Mouse (Mus musculus): ENCODE results near the gene Clrn1.

The Clrn1 gene

GRCm38 (mm10) chr3:58831586-58831985, 53.6 kb downstream of the Clrn1 start:
- CTCF ChIA-PET: no interaction called here

DNA sequence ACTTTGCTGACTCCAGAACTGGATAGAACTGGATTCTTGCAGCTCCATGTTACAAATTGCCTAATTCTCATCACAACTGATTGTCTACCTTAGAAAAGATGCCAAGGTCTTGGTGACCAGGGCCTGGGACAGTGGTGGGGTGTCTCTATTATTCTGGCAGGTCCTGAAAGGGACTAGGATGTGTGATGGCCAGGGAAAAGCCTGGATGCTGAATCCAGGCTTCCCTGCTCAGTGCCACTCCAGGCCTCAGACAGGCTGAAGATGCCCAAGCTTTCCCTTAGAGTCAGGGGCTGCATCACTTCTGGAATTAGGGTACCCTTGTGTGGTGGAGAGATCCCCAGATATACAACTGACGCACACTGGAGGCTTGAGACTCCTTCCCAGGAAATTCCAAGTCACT, 55.2 kb downstream of the Clrn1 start:
- CTCF ChIA-PET: interaction anchor here (0.5 kb wide), 1 partner anchor 450 kb away, joined by 15 read pairs; no protein-coding TSS in a partner anchor

- CTCF ChIA-PET: no interaction called here
These were observed 56.6 kb downstream of the Clrn1 start for GRCm38 (mm10) chr3:58828366-58829153.

GRCm38 (mm10) chr3:58826266-58826665, 58.9 kb downstream of the Clrn1 start:
- CTCF ChIA-PET: no interaction called here

GRCm38 (mm10) chr3:58822211-58822610, 62.9 kb downstream of the Clrn1 start, which contains the start of gene Mindy4b-ps:
TSS of gene Mindy4b-ps (minus strand) at chr3:58822311.
- CTCF ChIA-PET: no interaction called here

DNA sequence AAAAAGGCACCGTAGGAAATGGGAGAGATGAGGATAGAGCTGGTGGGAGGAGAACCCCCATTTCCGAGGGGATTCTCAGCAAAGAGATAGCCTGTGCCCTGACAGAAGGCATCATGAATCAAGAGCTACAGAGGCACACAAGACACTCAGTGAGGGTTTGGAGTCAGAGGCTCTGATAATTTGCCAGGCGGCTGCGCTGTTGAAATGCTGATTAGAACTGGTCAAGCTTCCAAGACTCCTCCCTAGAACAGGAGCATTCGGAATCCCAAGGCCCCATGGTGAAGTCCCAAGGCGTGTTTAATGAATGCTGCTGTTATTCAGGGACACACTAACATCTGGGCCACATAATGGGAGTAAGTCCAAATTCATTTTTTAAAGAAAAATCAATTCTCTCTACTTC, 67.8 kb downstream of the Clrn1 start:
- CTCF ChIA-PET: no interaction called here

DNA sequence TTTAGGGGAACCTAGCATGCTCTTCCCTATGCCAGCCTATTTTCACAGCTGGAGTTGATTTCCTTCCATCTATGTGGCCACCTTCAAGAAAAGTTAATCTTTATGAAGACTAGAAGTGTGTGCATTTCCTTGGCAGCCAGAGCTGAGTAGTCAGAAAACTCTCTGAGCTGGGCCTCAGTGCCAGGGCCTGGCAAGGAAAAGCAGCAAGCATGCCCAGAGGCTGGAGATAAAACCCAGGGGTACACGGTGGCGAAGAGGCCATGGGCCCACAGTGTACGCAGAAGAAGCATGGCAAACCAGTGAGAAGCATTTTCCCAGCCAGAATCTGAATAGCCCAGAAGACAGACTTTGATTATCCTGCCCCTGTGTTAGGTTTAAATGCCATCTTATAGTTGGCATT, 70.9 kb downstream of the Clrn1 start:
- CTCF ChIA-PET: no interaction called here

DNA sequence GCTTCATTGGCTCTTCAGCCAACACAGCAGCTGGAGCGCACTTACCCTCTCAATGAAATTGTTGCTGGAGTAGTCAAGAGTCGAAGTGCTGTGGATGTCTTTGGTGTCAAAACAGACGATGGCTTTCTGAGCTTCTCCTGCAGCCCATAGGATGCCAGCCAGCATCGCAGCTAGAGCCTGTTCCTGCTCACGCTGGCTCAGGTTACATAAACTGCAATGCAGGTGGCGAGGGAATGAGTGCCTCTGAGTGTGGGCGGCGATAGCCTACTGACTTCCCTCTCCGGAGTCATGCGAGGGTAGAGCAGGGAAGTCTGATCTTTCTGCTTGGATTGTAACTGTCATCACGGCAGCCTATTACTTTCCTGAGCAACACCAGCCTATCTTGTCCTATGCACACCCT, 74.8 kb downstream of the Clrn1 start:
- CTCF ChIA-PET: no interaction called here

DNA sequence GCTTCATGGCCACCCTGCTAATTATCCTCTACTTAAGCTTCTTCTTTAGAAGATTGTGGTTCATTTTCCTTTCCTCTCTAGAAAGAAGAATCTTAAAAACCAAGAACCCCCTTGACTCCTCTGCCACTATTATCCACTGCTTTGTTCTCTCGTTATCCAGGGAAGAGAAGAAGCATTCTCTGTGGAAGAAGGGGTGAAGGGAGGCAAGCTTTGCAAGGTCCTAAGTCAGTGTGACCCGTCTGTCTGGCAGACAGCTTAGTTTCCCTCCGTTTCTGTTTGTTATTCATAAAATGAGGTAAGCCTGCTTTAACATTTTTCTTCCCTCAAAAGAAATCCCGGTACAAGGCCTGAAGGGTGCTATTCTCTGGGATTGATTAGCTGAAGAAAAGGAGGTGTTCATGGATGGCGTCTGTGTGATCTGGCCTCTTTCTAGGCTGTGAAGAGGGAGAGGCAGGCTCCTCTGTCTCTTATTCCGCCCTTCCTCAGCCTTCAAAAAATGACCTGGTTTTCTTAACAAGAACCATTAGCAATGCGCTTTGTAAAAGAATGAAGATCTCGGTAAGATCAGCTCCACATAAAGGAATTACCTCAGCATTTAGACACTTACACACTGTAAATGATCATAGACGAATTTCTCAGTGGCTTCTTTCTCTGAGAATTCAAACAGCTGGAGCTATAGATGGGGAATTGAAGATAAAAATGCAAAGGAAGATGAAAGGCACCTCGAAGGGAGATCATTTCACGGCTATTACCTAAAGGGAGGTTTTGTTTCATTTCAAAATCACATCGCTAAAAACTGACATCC, 75.8 kb downstream of the Clrn1 start:
- CTCF ChIA-PET: no interaction called here

- CTCF ChIA-PET: no interaction called here
These were observed 76.5 kb downstream of the Clrn1 start for GRCm38 (mm10) chr3:58808636-58809035.

DNA sequence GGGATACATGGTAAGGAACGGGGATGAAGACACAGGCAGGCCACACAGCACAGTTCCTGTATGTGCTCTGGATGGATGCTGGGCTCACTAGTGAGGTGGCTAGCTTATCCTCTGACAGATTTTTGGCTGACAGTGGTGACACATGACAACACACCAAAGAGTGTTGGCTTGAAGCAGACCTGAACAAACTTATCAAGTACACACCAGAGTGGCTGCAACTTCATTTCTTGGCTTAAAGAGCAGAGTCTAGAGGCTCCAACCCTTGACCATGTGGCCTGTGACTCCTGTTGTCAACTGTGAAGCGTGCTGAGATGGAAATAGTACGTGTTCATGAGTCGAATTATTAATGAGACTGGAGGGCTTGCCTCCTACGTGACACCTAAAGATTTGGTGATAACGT, 80.4 kb downstream of the Clrn1 start:
- CTCF ChIA-PET: no interaction called here

DNA sequence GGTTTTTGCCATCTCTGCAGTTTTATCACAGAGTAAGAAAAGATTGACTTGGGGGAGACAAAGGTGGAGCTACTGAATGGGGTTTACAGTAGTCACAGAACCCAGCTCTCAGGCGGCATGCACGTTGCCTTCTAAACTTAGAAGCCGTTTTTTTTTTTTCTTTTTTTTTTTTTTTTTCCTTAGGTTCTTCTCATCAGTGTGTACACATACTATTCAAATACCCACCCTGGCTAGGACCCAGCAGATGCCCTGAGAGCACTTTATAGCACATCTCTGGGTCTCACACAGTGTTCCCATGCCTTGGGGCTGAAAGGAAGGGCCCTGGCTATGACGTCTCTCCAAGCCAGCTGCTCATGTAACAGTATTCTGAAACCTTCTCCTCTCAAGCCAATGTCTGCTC, 86.5 kb downstream of the Clrn1 start:
- CTCF ChIA-PET: interaction anchor here (0.7 kb wide), 1 partner anchor 418 kb away, joined by 4 read pairs; no protein-coding TSS in a partner anchor

- CTCF ChIA-PET: interaction anchor here (0.7 kb wide), 1 partner anchor 418 kb away, joined by 4 read pairs; no protein-coding TSS in a partner anchor
These were observed 86.9 kb downstream of the Clrn1 start for GRCm38 (mm10) chr3:58798245-58798644.
